Mouse (Mus musculus) olfactory bulb, adult 2 months (tissue): ENCODE measurements around the gene Flot1. TPM values are rescaled to one million over a fixed set of nuclear protein-coding genes. Genes with fewer than 3 reads are reported as not detected.

Experiments
- H3K27ac ChIP-seq: fragments of 200-500 bp; 2 replicates; pipeline ENCODE4 v1.5.1; 2012; ENCODE audit warnings: low read depth, low read length; ENCODE audit not compliant: insufficient read depth
- H3K4me1 ChIP-seq: fragments of 200-500 bp; 2 replicates; pipeline ENCODE4 v1.6.1; 2012; ENCODE audit warnings: low read length; ENCODE audit not compliant: control insufficient read depth, insufficient read depth
- H3K4me3 ChIP-seq: fragments of 200-500 bp; 2 replicates; pipeline ENCODE4 v1.5.1; 2012; ENCODE audit warnings: mild to moderate bottlenecking, low read depth, low read length, moderate library complexity; ENCODE audit not compliant: insufficient read depth
- CTCF ChIP-seq: fragments of 200-500 bp; IDR thresholded peaks from 2 replicates; pipeline ENCODE4 v1.5.1; 2012; ENCODE audit warnings: low read depth, mild to moderate bottlenecking, low read length, moderate library complexity; ENCODE audit not compliant: insufficient read depth
- POLR2A ChIP-seq: fragments of 200-500 bp; IDR thresholded peaks from 2 replicates; pipeline ENCODE4 v1.6.1; 2012; ENCODE audit warnings: mild to moderate bottlenecking, low read depth, low read length, moderate library complexity; ENCODE audit not compliant: insufficient read depth
- WGBS: fragments of 180-500 bp; shearing (Covaris S2); methylation state at CpG from one replicate; pipeline ENCODE4 v1.1.7; 2018; 5-methylcytosine and 5-hydroxymethylcytosine counted together
- polyA plus RNA-seq: library from polyadenylated mRNA; stranded (reverse); fragments of >200 nt; gene quantifications from 2 replicates; pipeline ENCODE4 v1.2.4, GENCODE M21; 2012; ENCODE audit warnings: low replicate concordance; ENCODE audit not compliant: missing spikeins, insufficient read depth, insufficient read length

Flot1 gene
- polyA plus RNA-seq, 1 experiment = not detected

GRCm38 (mm10) chr17:35816686-35817085 is 6.3 kb upstream of the Flot1 start:
- WGBS = 75% methylated on average over 8 of the region's 14 CpGs
- Histone ChIP-seq H3K4me1 (peaks cover 13% of the 10 kb centered on the region), H3K27ac (no peak overlapping the region), H3K4me3 (no peak overlapping the region)
- TF ChIP-seq POLR2A (no peak), CTCF (no peak)

- Histone ChIP-seq H3K27ac (no peak overlapping the region), H3K4me1 (peaks cover 18% of the 10 kb centered on the region), H3K4me3 (no peak overlapping the region)
- 81% methylated on average over 10 of the region's 10 CpGs for WGBS
- TF ChIP-seq POLR2A (no peak), CTCF (no peak)
Measured at GRCm38 (mm10) chr17:35817226-35817625, 5.8 kb upstream of the Flot1 start.

GRCm38 (mm10) chr17:35820111-35820510 is 2.9 kb upstream of the Flot1 start:
- H3K4me1 ChIP-seq = peaks cover 18% of the 10 kb centered on the region
- 86% methylated on average over 5 of the region's 5 CpGs for WGBS

GRCm38 (mm10) chr17:35821439-35822430 is 1.3 kb upstream of the Flot1 start, which contains the start of gene Ier3:
Ier3 (plus strand) TSS chr17:35821684.
- H3K4me1 ChIP-seq = peaks cover 18% of the 10 kb centered on the region
- TF ChIP-seq CTCF (no peak), POLR2A (no peak)
- peak within 1 kb of the TSS; percentile 70 for H3K4me3 ChIP-seq
- WGBS = 2% methylated on average over 62 of the region's 62 CpGs
- H3K27ac ChIP-seq = no peak within 1 kb of the TSS

More at GRCm38 (mm10) chr17:35820111-35820510, 2.9 kb upstream of the Flot1 start:
- no peak for TF ChIP-seq CTCF
- Histone ChIP-seq H3K4me3 (no peak overlapping the region), H3K27ac (no peak overlapping the region)

- 6% methylated on average over 11 of the region's 11 CpGs for WGBS
- Histone ChIP-seq H3K4me3 (peak overlapping the region; percentile 70), H3K27ac (peak overlapping the region; percentile 31; the same call in 1 of the 2 replicates), H3K4me1 (peaks cover 18% of the 10 kb centered on the region)
- TF ChIP-seq CTCF (no peak), POLR2A (no peak)
Measured at GRCm38 (mm10) chr17:35822564-35822963, 466 bp upstream of the Flot1 start.

- TF ChIP-seq POLR2A (no peak), CTCF (no peak)
- Histone ChIP-seq H3K4me3 (no peak overlapping the region), H3K4me1 (peaks cover 18% of the 10 kb centered on the region), H3K27ac (no peak overlapping the region)
- WGBS = 80% methylated on average over 7 of the region's 7 CpGs
Measured at GRCm38 (mm10) chr17:35824402-35824801, 1.4 kb downstream of the Flot1 start.

- WGBS = 89% methylated on average over 13 of the region's 13 CpGs
- no peak for TF ChIP-seq POLR2A
- TF ChIP-seq CTCF = no peak
- peaks cover 21% of the 10 kb centered on the region for H3K4me1 ChIP-seq
- H3K4me3 ChIP-seq = no peak overlapping the region
- no peak overlapping the region for H3K27ac ChIP-seq
Measured at GRCm38 (mm10) chr17:35825109-35825850, 2.2 kb downstream of the Flot1 start.

- Histone ChIP-seq H3K4me3 (no peak overlapping the region), H3K4me1 (peaks cover 2% of the 10 kb centered on the region), H3K27ac (no peak overlapping the region)
- WGBS = 7% methylated on average over 21 of the region's 21 CpGs
- no peak for TF ChIP-seq POLR2A
- TF ChIP-seq CTCF = peak; percentile 80
Measured at GRCm38 (mm10) chr17:35829737-35830136, 6.7 kb downstream of the Flot1 start.

GRCm38 (mm10) chr17:35832400-35833238 is 9.6 kb downstream of the Flot1 start:
- Histone ChIP-seq H3K27ac (no peak overlapping the region), H3K4me3 (no peak overlapping the region), H3K4me1 (peaks cover 18% of the 10 kb centered on the region)
- WGBS = 71% methylated on average over 8 of the region's 8 CpGs
- TF ChIP-seq CTCF = no peak
- no peak for TF ChIP-seq POLR2A
